Mouse (Mus musculus) left cerebral cortex, postnatal 10 days (tissue): ENCODE measurements at regions not wholly inside any gene's neighbourhood (a gene's known extent, or its start where the extent isn't known, plus 50 kb on each side); places are given as distances from the start of the nearest gene placed in this dataset.

Experiments
- DNase-seq, 2 experiments: peaks; one replicate each; pipeline ENCODE4 v3.0.0; 2021 to 2022; ENCODE audit warnings: low spot score in 2 of 2, mixed read lengths in 1 of 2; ENCODE audit errors: extremely low spot score in 1 of 2
- intact Hi-C: fragments of 180-260 bp; cut with DNase I; formaldehyde crosslinking; loops from one replicate; pipeline ENCODE4 v1.15.1; 2025

- intact Hi-C loops, result no loop called here
- DNase-seq, result no peak
Observed at GRCm38 (mm10) chr5:133479205-133479604, 620.3 kb upstream of the Castor2 start.

GRCm38 (mm10) chr5:133453349-133454049 is 646.0 kb upstream of the Castor2 start:
- DNase-seq, result peak; percentile 65 to 80
- intact Hi-C loops, result no loop called here

GRCm38 (mm10) chr5:133449926-133450325 is 649.6 kb upstream of the Castor2 start:
- intact Hi-C loops, result no loop called here
- DNase-seq, result no peak

- intact Hi-C loops, result no loop called here
- DNase-seq, result no peak
Observed at GRCm38 (mm10) chr5:133400826-133401225, 698.7 kb upstream of the Castor2 start.

DNA sequence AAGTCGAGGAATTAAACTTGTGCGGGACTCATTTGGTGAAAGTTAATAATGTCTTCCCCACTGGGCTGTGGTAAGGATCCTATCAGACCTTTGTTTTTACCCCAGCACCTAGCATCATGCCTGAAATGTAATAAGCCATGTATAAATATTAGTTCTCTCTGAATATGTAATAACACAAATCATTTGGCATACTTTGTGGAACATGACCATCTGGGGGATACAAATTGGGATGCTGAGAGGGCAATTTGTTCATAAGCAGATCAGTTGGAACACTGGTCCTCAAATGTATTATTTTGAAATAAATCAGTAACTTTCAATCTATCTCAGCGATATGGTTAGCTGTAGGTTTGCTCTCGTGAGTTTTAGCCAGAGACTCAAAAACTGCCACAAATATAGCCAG is 709.6 kb upstream of the Castor2 start:
- intact Hi-C loops, result no loop called here
- DNase-seq, result no peak

DNA sequence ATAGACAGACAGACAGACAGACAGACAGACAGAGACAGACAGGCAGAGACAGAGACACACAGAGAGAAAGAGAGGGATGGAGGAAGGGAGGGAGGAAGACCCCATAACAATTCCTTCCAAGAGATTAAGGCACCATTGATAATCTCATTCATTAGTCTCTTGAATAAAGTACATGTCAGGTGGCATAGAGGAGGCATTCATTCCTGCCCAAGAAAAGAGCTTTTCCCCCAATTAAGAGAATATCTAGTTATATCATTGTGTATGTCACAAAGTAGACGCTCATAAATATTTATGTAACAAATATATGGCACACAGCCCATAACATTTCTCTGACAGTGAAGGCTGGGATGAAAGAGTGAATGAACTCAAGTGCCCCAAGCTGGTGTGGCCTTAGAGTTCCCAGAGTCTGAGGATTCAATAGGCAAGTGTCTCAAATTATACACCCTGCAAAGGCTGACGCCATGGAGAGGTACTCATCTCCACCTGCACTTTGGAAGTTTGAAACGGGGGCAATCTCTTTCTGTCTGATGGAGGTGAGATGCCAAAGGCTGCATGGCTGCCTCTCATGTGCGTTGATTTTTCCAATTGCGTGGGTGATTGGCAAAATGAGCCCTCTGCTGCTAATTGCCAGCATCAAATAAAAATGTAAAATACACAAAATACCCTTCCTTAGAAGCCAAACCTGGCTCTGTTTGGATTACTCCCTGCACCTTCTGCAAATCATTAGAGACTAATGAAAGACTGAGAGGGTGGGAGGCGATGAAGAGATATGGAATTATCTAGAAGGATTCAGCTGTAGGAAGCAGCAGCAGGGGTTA is 710.3 kb upstream of the Castor2 start:
- DNase-seq, result no peak
- intact Hi-C loops, result no loop called here

- intact Hi-C loops, result no loop called here
- no peak for DNase-seq
Observed at GRCm38 (mm10) chr5:133385374-133386349, 713.8 kb upstream of the Castor2 start.

DNA sequence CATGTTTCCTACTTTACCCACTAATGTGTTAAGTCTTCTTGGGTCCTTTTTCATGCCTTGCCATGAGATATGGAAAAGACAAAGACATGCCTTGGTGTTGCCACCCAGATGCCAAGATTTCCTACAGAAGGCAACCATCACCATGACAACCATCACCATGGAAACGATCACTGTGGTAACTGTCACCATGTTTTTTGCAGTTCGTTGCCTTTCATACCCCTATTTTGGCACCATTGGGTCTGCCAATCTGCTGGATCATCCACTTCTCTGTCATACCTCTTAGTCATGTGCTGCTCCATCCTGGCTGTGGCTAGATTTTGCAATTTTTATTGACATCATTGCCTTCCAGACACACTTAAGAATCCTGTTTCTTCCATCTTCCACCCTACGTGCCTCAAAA is 733.7 kb upstream of the Castor2 start:
- intact Hi-C loops, result no loop called here

DNA sequence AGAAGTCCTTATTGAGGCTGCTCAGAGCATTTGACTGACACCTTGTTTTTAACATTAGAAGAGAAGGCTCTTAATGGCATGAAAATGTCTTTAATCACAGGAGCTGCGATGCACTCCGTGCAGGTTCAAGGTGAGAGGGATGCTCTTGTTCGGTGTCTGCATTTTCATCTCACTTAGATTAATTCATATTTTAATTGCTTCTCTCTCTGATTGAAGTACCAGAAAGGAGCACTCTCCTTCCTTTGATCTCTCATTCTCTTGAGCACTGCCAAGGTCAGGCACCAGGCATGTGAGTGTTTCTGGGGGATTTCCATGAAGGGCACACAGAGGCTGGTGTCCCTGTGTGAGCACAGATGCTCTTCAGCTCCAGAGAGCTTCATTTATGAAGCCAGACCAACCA is 752.0 kb upstream of the Castor2 start:
- intact Hi-C loops, result no loop called here
- DNase-seq, result no peak

More for the DNA sequence above, 733.7 kb upstream of the Castor2 start:
- DNase-seq, result peak; percentile 68 to 77

DNA sequence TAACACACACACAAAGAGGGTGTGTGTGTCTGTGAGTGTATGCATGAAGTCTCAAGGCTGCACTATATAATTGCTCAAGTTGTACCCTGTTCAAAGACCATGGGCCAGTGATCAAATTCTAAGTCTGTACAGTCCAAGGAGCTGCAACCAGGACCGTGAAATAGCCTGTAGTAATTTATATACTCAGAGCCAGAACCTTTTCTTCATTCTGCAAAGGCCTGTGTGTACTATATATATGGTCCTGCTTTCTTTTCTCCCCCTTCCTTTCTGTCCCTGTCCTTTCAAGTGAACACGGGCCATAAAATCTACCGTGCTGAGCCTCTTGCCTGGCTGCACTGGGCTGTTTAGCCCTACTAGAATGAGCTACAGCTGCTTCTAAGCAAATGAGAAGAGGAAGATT is 757.5 kb upstream of the Castor2 start:
- intact Hi-C loops, result no loop called here

GRCm38 (mm10) chr5:133320626-133321025 is 777.5 kb upstream of the Auts2 start:
- intact Hi-C loops, result no loop called here
- peak in 1 of 2 experiments; percentile 30 for DNase-seq

More for the DNA sequence above, 757.5 kb upstream of the Castor2 start:
- no peak for DNase-seq

- no peak for DNase-seq
- intact Hi-C loops, result no loop called here
Observed at GRCm38 (mm10) chr5:133320206-133320605, 777.1 kb upstream of the Auts2 start.

DNA sequence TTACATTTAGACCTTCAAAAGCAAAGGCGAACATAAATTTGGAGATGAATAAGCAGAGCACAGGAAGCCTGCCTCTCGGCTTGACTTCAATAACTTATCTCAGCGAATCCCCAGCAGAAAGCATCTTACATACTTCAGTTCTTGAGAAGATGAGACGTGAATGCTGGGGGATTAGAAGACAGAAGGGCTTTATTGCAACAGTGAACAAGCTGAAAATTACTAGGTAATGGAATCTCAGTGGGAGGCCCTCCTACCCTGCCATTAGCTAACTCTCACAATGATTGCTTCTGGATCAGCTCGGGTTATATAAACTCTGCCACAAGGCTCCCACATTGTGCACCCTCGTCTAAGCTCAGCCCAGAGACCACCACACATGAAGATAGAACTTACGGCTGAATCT is 770.9 kb upstream of the Auts2 start:
- DNase-seq, result no peak

DNA sequence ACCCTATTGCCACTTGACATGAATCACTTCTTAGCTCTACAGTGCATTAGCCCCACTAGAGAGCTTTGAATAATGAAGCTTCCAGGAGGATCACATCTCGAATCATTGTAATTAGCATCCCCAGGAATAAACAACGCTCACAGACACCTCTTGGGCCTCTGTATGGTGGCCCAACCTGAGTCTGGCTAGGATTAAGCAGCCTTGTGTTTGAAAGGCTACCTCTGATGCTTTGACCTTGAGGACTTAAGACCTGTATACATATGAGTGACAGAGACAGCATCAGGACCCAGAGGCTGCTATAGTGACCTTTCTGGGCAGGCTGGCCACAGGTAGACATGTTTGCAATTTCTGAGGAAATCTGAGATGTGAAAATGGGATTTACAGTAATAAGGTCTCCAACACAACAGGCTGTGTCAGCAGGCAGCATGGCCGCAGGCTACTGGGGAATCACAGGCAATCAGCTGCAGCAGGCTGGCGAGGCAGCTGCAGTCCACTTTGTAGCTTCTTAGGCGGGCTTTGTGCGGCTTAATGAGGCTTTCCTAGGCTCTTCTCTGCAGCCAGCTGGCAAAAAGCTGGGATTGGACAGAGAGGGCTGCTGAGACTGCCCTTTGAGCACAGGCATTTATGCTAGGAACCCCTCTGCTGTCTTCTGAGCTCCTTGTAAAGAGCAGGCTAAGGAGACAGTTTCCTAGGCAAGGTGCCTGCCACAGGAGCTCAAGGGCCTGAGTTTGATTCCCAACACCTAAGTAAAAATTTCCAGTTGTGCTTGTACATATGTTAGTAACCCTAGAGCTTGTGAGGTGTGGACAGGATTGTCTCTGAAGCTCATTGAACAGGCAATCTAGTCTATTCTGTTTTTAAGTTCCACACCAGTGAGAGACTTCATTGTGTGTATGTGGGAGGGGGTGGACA is 768.1 kb upstream of the Auts2 start:
- peak; percentile 48 to 49 for DNase-seq
- intact Hi-C loops, result no loop called here

More for the DNA sequence above, 770.9 kb upstream of the Auts2 start:
- intact Hi-C loops, result no loop called here

DNA sequence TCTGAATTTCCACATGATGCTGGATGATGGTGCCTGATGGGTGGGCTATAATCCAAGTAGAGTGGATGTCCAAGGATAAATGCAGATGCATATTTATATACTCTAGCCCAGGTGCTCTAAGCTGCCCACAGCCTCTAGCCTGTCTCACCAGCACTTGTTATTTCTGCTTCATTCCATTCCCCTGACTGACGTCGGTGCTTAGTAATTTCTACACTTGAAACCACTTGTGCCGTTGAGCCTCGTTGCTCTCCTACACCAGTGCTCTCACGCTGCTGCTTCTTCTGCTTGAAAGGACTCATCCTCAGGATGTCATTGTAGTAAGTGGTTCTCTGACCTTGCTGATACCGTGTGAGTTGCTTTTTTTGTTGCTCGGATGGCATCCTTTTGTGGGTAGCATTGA is 724.7 kb upstream of the Auts2 start:
- no peak for DNase-seq
- intact Hi-C loops, result no loop called here

GRCm38 (mm10) chr5:133267356-133267755 is 724.2 kb upstream of the Auts2 start:
- DNase-seq, result no peak
- intact Hi-C loops, result no loop called here

DNA sequence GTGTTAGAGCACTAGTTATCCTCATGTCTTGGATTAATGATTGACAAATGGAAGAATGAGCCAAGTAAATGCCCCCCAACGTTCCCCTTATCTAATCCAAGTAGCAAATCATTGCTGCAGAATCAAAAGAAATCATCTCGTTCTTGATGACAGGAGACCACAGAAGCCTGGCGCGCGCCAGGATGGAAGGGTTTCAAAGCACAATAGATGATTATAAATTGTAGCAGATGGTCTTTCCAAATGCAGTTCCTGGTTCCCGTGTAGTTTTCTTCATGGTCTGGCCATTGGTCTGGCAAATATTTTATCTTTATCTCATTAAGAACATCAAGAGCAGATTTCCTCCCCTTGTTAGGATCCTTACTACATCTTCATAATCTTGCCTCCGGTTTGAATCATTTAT is 721.8 kb upstream of the Auts2 start:
- intact Hi-C loops, result no loop called here
- DNase-seq, result no peak

DNA sequence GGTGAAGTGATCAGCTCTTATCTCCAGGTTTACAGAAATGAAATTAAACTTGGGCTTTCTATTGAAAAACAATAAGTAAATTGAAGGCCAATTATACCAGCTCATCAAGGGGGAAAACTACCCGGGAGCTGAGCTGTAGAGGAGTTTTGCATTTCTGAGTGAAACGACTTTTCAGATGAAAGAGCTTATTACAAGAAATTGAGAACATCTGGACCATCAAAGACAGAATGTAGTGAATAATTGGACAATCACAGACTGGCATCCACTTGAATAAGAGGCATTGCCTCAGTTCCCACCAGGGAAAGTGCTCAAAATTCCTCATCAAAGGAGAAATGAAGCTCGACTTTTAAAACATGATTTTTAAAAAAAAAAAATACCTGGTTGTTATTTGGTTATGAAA is 675.7 kb upstream of the Auts2 start:
- intact Hi-C loops, result no loop called here
- no peak for DNase-seq
